Mouse (Mus musculus) spleen, embryonic (tissue): ENCODE measurements around the gene Cps1.

ENCODE experiments used
- CTCF ChIA-PET: fragments of 350-600 bp; sonication (Branson Sonifier 250); formaldehyde crosslinking; loops from one replicate; lab custom pipeline; 2022; lab: Charles Lee

The Cps1 gene

GRCm38 (mm10) chr1:67122797-67123196, at the start of gene Cps1:
Cps1 (plus strand) TSS chr1:67123026.
- CTCF ChIA-PET: no interaction called here

GRCm38 (mm10) chr1:67077739-67078138, 45.1 kb upstream of the Cps1 start:
- CTCF ChIA-PET: no interaction called here

- CTCF ChIA-PET: no interaction called here
Observed at GRCm38 (mm10) chr1:67078666-67079065, 44.2 kb upstream of the Cps1 start.

GRCm38 (mm10) chr1:67079146-67079545, 43.7 kb upstream of the Cps1 start:
- CTCF ChIA-PET: no interaction called here

GRCm38 (mm10) chr1:67092473-67092872, 30.4 kb upstream of the Cps1 start:
- CTCF ChIA-PET: no interaction called here

GRCm38 (mm10) chr1:67099215-67099614, 23.6 kb upstream of the Cps1 start:
- CTCF ChIA-PET: no interaction called here

GRCm38 (mm10) chr1:67103476-67104248, 19.2 kb upstream of the Cps1 start:
- CTCF ChIA-PET: no interaction called here

- CTCF ChIA-PET: no interaction called here
Observed at GRCm38 (mm10) chr1:67111621-67112298, 11.1 kb upstream of the Cps1 start.

GRCm38 (mm10) chr1:67113343-67114030, 9.3 kb upstream of the Cps1 start:
- CTCF ChIA-PET: no interaction called here

- CTCF ChIA-PET: no interaction called here
Observed at GRCm38 (mm10) chr1:67116571-67116970, 6.3 kb upstream of the Cps1 start.

- CTCF ChIA-PET: no interaction called here
Observed at GRCm38 (mm10) chr1:67117778-67118177, 5.0 kb upstream of the Cps1 start.

- CTCF ChIA-PET: no interaction called here
Observed at GRCm38 (mm10) chr1:67125433-67125832, 2.6 kb downstream of the Cps1 start.

GRCm38 (mm10) chr1:67143939-67144338, 21.1 kb downstream of the Cps1 start:
- CTCF ChIA-PET: interaction anchor here (0.6 kb wide), 1 partner anchor 16 kb away, joined by 6 read pairs; no protein-coding TSS in a partner anchor

- CTCF ChIA-PET: no interaction called here
Observed at GRCm38 (mm10) chr1:67151246-67151645, 28.4 kb downstream of the Cps1 start.

GRCm38 (mm10) chr1:67167283-67167682, 44.5 kb downstream of the Cps1 start:
- CTCF ChIA-PET: no interaction called here

GRCm38 (mm10) chr1:67181165-67181564, 58.3 kb downstream of the Cps1 start:
- CTCF ChIA-PET: no interaction called here

GRCm38 (mm10) chr1:67182201-67182600, 59.4 kb downstream of the Cps1 start:
- CTCF ChIA-PET: no interaction called here

GRCm38 (mm10) chr1:67183532-67183931, 60.7 kb downstream of the Cps1 start:
- CTCF ChIA-PET: no interaction called here

GRCm38 (mm10) chr1:67184134-67184533, 61.3 kb downstream of the Cps1 start:
- CTCF ChIA-PET: no interaction called here

GRCm38 (mm10) chr1:67197335-67197734, 74.5 kb downstream of the Cps1 start:
- CTCF ChIA-PET: no interaction called here

- CTCF ChIA-PET: no interaction called here
Observed at GRCm38 (mm10) chr1:67218339-67218944, 95.6 kb downstream of the Cps1 start.

GRCm38 (mm10) chr1:67223666-67224065, 100.8 kb downstream of the Cps1 start:
- CTCF ChIA-PET: no interaction called here
